Mouse (Mus musculus) layer of hippocampus, adult 6 months (tissue): ENCODE results near the gene Kcna6. TPM values are rescaled to one million over a fixed set of nuclear protein-coding genes. Genes with fewer than 3 reads are reported as not detected.

Experiments used
- long read RNA-seq, 2 experiments: library from polyadenylated mRNA; unstranded; transcript quantifications; one replicate each; pipeline ENCODE4 v2.0.0; 2019 to 2020
- polyA plus RNA-seq: library from polyadenylated mRNA; unstranded; fragments of <200 nt; fragmentation: Nextera tagmentation; gene quantifications from 2 replicates; pipeline ENCODE4 v1.2.3, GENCODE M21; 2021

Kcna6 gene
- polyA plus RNA-seq = 12.5 and 12.8 TPM in 2 replicates
- long read RNA-seq, experiment 1, full-length matches to known transcripts = 27 of 32 reads
- long read RNA-seq, experiment 1, partial matches to known transcripts = 1 of 32 reads
- long read RNA-seq, experiment 1, other reads (novel, unspliced or antisense) = 4 of 32 reads
- long read RNA-seq, experiment 2, full-length matches to known transcripts = 84 of 102 reads
- long read RNA-seq, experiment 2, partial matches to known transcripts = 1 of 102 reads
- long read RNA-seq, experiment 2, other reads (novel, unspliced or antisense) = 17 of 102 reads

DNA sequence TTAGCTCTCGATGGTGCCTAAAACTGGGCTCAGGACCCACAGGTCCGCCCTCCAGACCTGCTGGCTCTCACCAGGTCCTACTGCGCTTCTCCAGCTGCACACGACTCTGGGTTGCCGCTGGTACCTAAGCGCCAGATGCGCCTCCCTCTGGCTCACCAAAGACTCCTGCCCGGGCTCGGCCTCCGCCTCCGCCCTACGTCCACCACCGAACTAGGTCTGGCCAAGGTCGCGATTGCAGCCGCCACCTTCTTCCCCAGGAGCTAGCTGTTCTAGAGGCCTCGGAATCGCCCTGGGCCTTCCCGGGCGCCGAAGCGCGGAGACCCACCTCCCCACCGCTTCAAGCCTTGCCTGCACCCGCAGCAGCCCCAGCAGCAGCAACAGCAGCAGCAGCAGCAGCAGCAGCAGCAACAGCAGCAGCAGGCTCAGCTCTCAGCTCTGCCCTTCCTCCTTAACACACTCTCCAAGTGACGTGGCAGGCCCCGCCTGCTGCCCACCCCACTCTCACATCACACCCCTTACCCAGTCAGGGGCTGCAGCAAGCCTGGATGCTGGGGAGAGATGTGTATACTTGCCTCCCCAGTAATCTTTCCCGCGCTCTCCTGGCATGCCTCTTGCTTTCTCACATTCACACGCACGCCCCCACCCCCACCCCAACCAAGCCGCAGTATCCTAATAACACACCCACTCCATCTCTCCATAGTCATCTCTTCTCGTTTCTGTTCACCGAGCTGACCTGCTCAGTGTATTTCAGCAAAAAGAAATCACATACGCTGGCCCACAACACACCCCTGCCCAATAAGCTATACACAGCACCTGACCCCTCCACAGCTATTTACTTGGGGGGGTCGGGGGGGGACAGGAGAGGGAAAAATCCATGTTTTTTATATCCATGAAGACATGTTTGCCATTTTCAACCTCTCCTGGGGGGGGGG lies at the start of gene Kcna6:
TSS of gene Kcna6 (minus strand) at position 464 of the 932 bp plus-strand sequence.

Other genes with a start within 250 kb of the Kcna6 start
- 0.14 and 0.16 TPM in 2 replicates for gene Kcna5, start 205.3 kb downstream of the Kcna6 start, polyA plus RNA-seq
- 17.6 and 19.7 TPM in 2 replicates for gene Kcna1, start 94.3 kb downstream of the Kcna6 start, polyA plus RNA-seq
- 209 and 212 TPM in 2 replicates for gene Ndufa9, start 108.5 kb upstream of the Kcna6 start, polyA plus RNA-seq
- gene Akap3, start 112.4 kb upstream of the Kcna6 start, polyA plus RNA-seq = 0.06 and 0.13 TPM in 2 replicates
- gene Dyrk4, start 181.2 kb upstream of the Kcna6 start, polyA plus RNA-seq = 0.13 TPM in 1 of 2 replicates, not detected in the other
- 1.1 and 1.8 TPM in 2 replicates for gene Rad51ap1, start 198.9 kb upstream of the Kcna6 start, polyA plus RNA-seq
- gene D6Wsu163e, start 199.3 kb upstream of the Kcna6 start, polyA plus RNA-seq = 19.0 and 22.6 TPM in 2 replicates